In genomic region chr12:38793076-38793475, GRCm38 (mm10) we compare ENCODE assay signal across 22 mouse cellular contexts. TPM values are rescaled to one million over a fixed set of nuclear protein-coding genes. Genes with fewer than 3 reads are reported as not detected.
"Had no signal": no experiment of that assay in that cellular context is flagged by ENCODE, and none has a peak within 500 bp of the region (broad histone marks: within the 10 kb centered on the region; RNA-seq: fewer than 3 reads in every experiment).

No protein-coding gene starts in this region.

- H3K4me3 ChIP-seq: gastrocnemius, adult 2 months; heart, adult 2 months; heart, embryonic 10.5 days; heart, embryonic 12.5 days; hindbrain, embryonic 10.5 days; hindbrain, embryonic 12.5 days; intestine, embryonic 15.5 days; layer of hippocampus, adult 2 months; left cerebral cortex, adult 2 months; limb, embryonic 10.5 days; limb, embryonic 12.5 days; liver, embryonic 13.5 days had no signal

- H3K27ac ChIP-seq: gastrocnemius, adult 2 months; heart, embryonic 10.5 days; hindbrain, embryonic 10.5 days; hindbrain, embryonic 12.5 days; hindbrain, embryonic 14.5 days; intestine, embryonic 15.5 days; layer of hippocampus, adult 2 months; left cerebral cortex, adult 2 months; limb, embryonic 10.5 days; limb, embryonic 12.5 days; liver, embryonic 13.5 days had no signal

- DNase-seq: gastrocnemius, adult 2 months; gastrocnemius, postnatal 10 days; gastrocnemius, postnatal 25 days; heart, postnatal 10 days; heart, postnatal 4 days; kidney, adult 18-20 months; kidney, postnatal 10 days; layer of hippocampus, postnatal 36 days; liver; liver, embryonic 13.5 days had no signal

- H3K4me1 ChIP-seq: heart, embryonic 10.5 days; hindbrain, embryonic 10.5 days; liver, embryonic 13.5 days had no signal

RNA-seq across cellular contexts. Expression of gene Etv1, which starts 13.9 kb away (rescaled TPM):
- total RNA-seq: granulocyte monocyte progenitor cell, adult 5-6 weeks had no signal
